Mouse (Mus musculus) neural tube, embryonic 13.5 days (tissue): Measurements from ENCODE around the gene Clpb. TPM values are rescaled to one million over a fixed set of nuclear protein-coding genes. Genes with fewer than 3 reads are reported as not detected.

Experiments used
- polyA plus RNA-seq: library from polyadenylated mRNA; unstranded; fragments of >200 nt; fragmentation: Nextera tagmentation; extraction: Ambion mirVana; gene quantifications from 2 replicates; pipeline ENCODE4 v1.2.1, GENCODE M21; 2015

Gene Clpb
- polyA plus RNA-seq, 1 experiment from 2014 or later, result 30.4 TPM

Other genes with a start within 250 kb of the Clpb start
- 43.6 TPM in 2 replicates for gene Pde2a, start 241.9 kb upstream of the Clpb start, polyA plus RNA-seq
- not detected in 2 replicates for gene Art2b, start 78.0 kb upstream of the Clpb start, polyA plus RNA-seq
- gene Phox2a, start 154.7 kb downstream of the Clpb start, polyA plus RNA-seq, result 1.1 and 2.3 TPM in 2 replicates
- 17.4 and 22.2 TPM in 2 replicates for gene Inppl1, start 174.6 kb downstream of the Clpb start, polyA plus RNA-seq
- 2.3 and 3.3 TPM in 2 replicates for gene Folr2, start 193.6 kb downstream of the Clpb start, polyA plus RNA-seq
- 72.7 and 81.9 TPM in 2 replicates for gene Anapc15, start 200.1 kb downstream of the Clpb start, polyA plus RNA-seq
- 0.77 and 4.3 TPM in 2 replicates for gene Folr1, start 207.2 kb downstream of the Clpb start, polyA plus RNA-seq
- gene Lamtor1, start 242.3 kb downstream of the Clpb start, polyA plus RNA-seq, result 134 and 139 TPM in 2 replicates
- 0.25 and 0.54 TPM in 2 replicates for gene Tomt, start 242.7 kb downstream of the Clpb start, polyA plus RNA-seq